Mouse (Mus musculus) liver, postnatal 0 days (tissue): ENCODE measurements at regions not wholly inside any gene's neighbourhood (a gene's known extent, or its start where the extent isn't known, plus 50 kb on each side); places are given as distances from the start of the nearest gene placed in this dataset.

Experiments used
- ATAC-seq: fragments of 200-750 bp; cut with Nextera tagmentation; 2 replicates; pipeline ENCODE4 v1.8.0; 2017; ENCODE audit warnings: mild to moderate bottlenecking, moderate library complexity
- DNase-seq: peaks from one replicate; pipeline ENCODE4 v3.0.0-alpha.2; 2016
- H3K27ac ChIP-seq: fragments of 300-500 bp; sonication (generic); 2 replicates; pipeline ENCODE4 v1.5.1; 2014; ENCODE audit warnings: antibody characterized with exemption, moderate library complexity, mild to moderate bottlenecking, low read depth
- H3K27me3 ChIP-seq: fragments of 300-500 bp; sonication (generic); 2 replicates; pipeline ENCODE4 v1.6.1; 2014; ENCODE audit warnings: low read length, control low read depth, mixed read lengths; ENCODE audit not compliant: insufficient read depth
- H3K36me3 ChIP-seq: fragments of 300-500 bp; sonication (generic); replicated peaks from 2 replicates; pipeline ENCODE4 v1.6.1; 2014; ENCODE audit warnings: mild to moderate bottlenecking, control low read depth, low read length, moderate library complexity, mixed read lengths; ENCODE audit not compliant: insufficient read depth
- H3K4me1 ChIP-seq: fragments of 300-500 bp; sonication (generic); 2 replicates; pipeline ENCODE4 v1.6.1; 2014; ENCODE audit warnings: antibody characterized with exemption, mild to moderate bottlenecking, control low read depth; ENCODE audit not compliant: insufficient read depth
- H3K4me2 ChIP-seq: fragments of 300-500 bp; sonication (generic); 2 replicates; pipeline ENCODE4 v1.6.1; 2014; ENCODE audit warnings: low read depth, mild to moderate bottlenecking, low read length, moderate library complexity, mixed read lengths
- H3K4me3 ChIP-seq: fragments of 300-500 bp; sonication (generic); 2 replicates; pipeline ENCODE4 v1.5.1; 2014; ENCODE audit warnings: low read depth, low read length
- H3K9ac ChIP-seq: fragments of 300-500 bp; sonication (generic); replicated peaks from 2 replicates; pipeline ENCODE4 v1.6.1; 2014; ENCODE audit warnings: mild to moderate bottlenecking, moderate library complexity
- H3K9me3 ChIP-seq: fragments of 300-500 bp; sonication (generic); 2 replicates; pipeline ENCODE4 v1.6.1; 2016; ENCODE audit warnings: mild to moderate bottlenecking, control low read depth, low read length, mixed read lengths
- CTCF ChIP-seq: sonication (generic); IDR thresholded peaks from 2 replicates; pipeline ENCODE4 v1.5.1; 2016; ENCODE audit warnings: antibody characterized with exemption, low read depth
- EP300 ChIP-seq: IDR thresholded peaks from 2 replicates; pipeline ENCODE4 v1.6.1; 2016; ENCODE audit warnings: antibody characterized with exemption, low read depth, mild to moderate bottlenecking
- WGBS: fragments of 180-500 bp; shearing (Covaris S2); extraction: QIAGEN DNeasy Blood & Tissue Kit; methylation state at CpG from one replicate; pipeline ENCODE4 v1.1.7; 2014; ENCODE audit not compliant: insufficient replicate concordance; 5-methylcytosine and 5-hydroxymethylcytosine counted together

GRCm38 (mm10) chr8:126839712-126840355 lies 105.8 kb downstream of the Tomm20 start:
- Histone ChIP-seq H3K9ac (peak overlapping the region; percentile 46), H3K9me3 (no peaks in the 10 kb centered on the region), H3K27me3 (no peaks in the 10 kb centered on the region), H3K4me1 (peaks cover 53% of the 10 kb centered on the region), H3K27ac (peak overlapping the region; percentile 84), H3K4me3 (no peak overlapping the region), H3K4me2 (peak overlapping the region; percentile 42), H3K36me3 (no peaks in the 10 kb centered on the region)
- TF ChIP-seq EP300 = no peak
- TF ChIP-seq CTCF = peak; percentile 56
- DNase-seq (peak; percentile 36), ATAC-seq (peak; percentile 28)
- 20% methylated on average over 5 of the region's 5 CpGs for WGBS

GRCm38 (mm10) chr8:126839039-126839711 lies 106.5 kb downstream of the Tomm20 start:
- WGBS = 20% methylated on average over 8 of the region's 8 CpGs
- Histone ChIP-seq H3K27me3 (no peaks in the 10 kb centered on the region), H3K9ac (peak overlapping the region; percentile 46), H3K9me3 (no peaks in the 10 kb centered on the region), H3K4me1 (peaks cover 51% of the 10 kb centered on the region), H3K4me3 (no peak overlapping the region), H3K4me2 (peak overlapping the region; percentile 42), H3K36me3 (no peaks in the 10 kb centered on the region), H3K27ac (peak overlapping the region; percentile 84)
- DNase-seq = peak; percentile 69
- TF ChIP-seq EP300 = no peak
- no peak for TF ChIP-seq CTCF
- peak; percentile 79 for ATAC-seq

- Histone ChIP-seq H3K4me1 (peaks cover 57% of the 10 kb centered on the region), H3K9ac (peak overlapping the region; percentile 21; the same call in 1 of the 2 replicates), H3K9me3 (no peaks in the 10 kb centered on the region), H3K27ac (peak overlapping the region; percentile 84), H3K36me3 (no peaks in the 10 kb centered on the region), H3K27me3 (no peaks in the 10 kb centered on the region), H3K4me2 (no peak overlapping the region), H3K4me3 (no peak overlapping the region)
- DNase-seq (no peak), ATAC-seq (no peak)
- TF ChIP-seq EP300 (no peak), CTCF (no peak)
- 70% methylated on average over 7 of the region's 7 CpGs for WGBS
These were observed 107.4 kb downstream of the Tomm20 start for GRCm38 (mm10) chr8:126838228-126838627.

GRCm38 (mm10) chr8:126837318-126838025 lies 108.2 kb downstream of the Tomm20 start:
- Histone ChIP-seq H3K27ac (peak overlapping the region; percentile 84), H3K36me3 (no peaks in the 10 kb centered on the region), H3K4me3 (no peak overlapping the region), H3K9me3 (no peaks in the 10 kb centered on the region), H3K9ac (no peak overlapping the region), H3K27me3 (no peaks in the 10 kb centered on the region), H3K4me2 (no peak overlapping the region), H3K4me1 (peaks cover 65% of the 10 kb centered on the region)
- no peak for TF ChIP-seq CTCF
- no peak for TF ChIP-seq EP300
- WGBS = 63% methylated on average over 9 of the region's 9 CpGs
- no peak for ATAC-seq
- peak; percentile 52 for DNase-seq

- H3K9me3 ChIP-seq = no peaks in the 10 kb centered on the region
- TF ChIP-seq CTCF = no peak
- TF ChIP-seq EP300 = no peak
- 57% methylated on average over 7 of the region's 7 CpGs for WGBS
- no peak overlapping the region for H3K9ac ChIP-seq
- no peaks in the 10 kb centered on the region for H3K36me3 ChIP-seq
- no peak overlapping the region for H3K4me3 ChIP-seq
- no peak overlapping the region for H3K4me2 ChIP-seq
- no peaks in the 10 kb centered on the region for H3K27me3 ChIP-seq
- DNase-seq = no peak
- ATAC-seq = no peak
- H3K27ac ChIP-seq = no peak overlapping the region; the same call in 1 of the 2 replicates
- H3K4me1 ChIP-seq = peaks cover 83% of the 10 kb centered on the region
These were observed 110.1 kb downstream of the Tomm20 start for GRCm38 (mm10) chr8:126835554-126835953.
